Mouse (Mus musculus): ENCODE measurements at regions not wholly inside any gene's neighbourhood (a gene's known extent, or its start where the extent isn't known, plus 50 kb on each side); places are given as distances from the start of the nearest gene placed in this dataset.

GRCm38 (mm10) chr11:40380696-40381095 is 314.3 kb downstream of the Mat2b start:
- H3K4me1 ChIP-seq (ENCODE audit: control insufficient read depth, insufficient read depth, low read length) = no peaks in the 10 kb centered on the region
- no peak for DNase-seq
- WGBS = 63% methylated on average over 3 of the region's 3 CpGs
- H3K4me3 ChIP-seq (replicated peaks; ENCODE audit: extremely low read depth, low read depth, low read length) = no peak overlapping the region
- no peak for TF ChIP-seq CTCF (IDR thresholded peaks at IDR 0.05; ENCODE audit: insufficient read depth, low read length)
- no peak for TF ChIP-seq POLR2A (IDR thresholded peaks at IDR 0.05; ENCODE audit: borderline replicate concordance, extremely low read depth, low read depth, low read length)

- 79% methylated on average over 2 of the region's 2 CpGs for WGBS
- TF ChIP-seq CTCF (IDR thresholded peaks at IDR 0.05; ENCODE audit: insufficient read depth, low read length) = no peak
- no peak for TF ChIP-seq POLR2A (IDR thresholded peaks at IDR 0.05; ENCODE audit: borderline replicate concordance, extremely low read depth, low read depth, low read length)
- Histone ChIP-seq H3K4me3 (replicated peaks; ENCODE audit: extremely low read depth, low read depth, low read length) (no peak overlapping the region), H3K4me1 (ENCODE audit: control insufficient read depth, insufficient read depth, low read length) (no peaks in the 10 kb centered on the region)
- no peak for DNase-seq
These were observed 323.3 kb downstream of the Mat2b start for GRCm38 (mm10) chr11:40371696-40372095.

DNA sequence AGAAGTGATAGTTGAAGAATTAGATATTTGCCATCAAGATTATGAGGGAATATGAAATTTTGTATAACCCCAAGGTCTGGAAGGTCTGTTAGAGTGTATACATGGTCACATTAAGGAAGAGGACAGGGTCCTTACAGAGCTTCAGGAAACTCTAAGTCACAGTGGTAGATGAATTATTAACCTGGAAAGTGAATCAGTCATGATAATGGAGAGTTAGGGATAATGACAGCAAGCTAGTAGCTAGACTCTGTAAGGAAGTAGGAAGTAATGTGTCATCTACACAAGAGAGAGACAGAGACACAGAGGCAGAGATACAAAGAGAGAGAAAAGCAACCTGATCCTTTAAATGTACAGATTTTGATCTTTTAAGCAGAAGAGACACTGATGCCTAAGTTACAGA is 328.4 kb downstream of the Mat2b start:
- no peak for DNase-seq
- no peak for TF ChIP-seq POLR2A (IDR thresholded peaks at IDR 0.05; ENCODE audit: borderline replicate concordance, extremely low read depth, low read depth, low read length)
- TF ChIP-seq CTCF (IDR thresholded peaks at IDR 0.05; ENCODE audit: insufficient read depth, low read length) = no peak
- no peak overlapping the region for H3K4me3 ChIP-seq (replicated peaks; ENCODE audit: extremely low read depth, low read depth, low read length)
- H3K4me1 ChIP-seq (ENCODE audit: control insufficient read depth, insufficient read depth, low read length) = no peaks in the 10 kb centered on the region

- H3K4me1 ChIP-seq (ENCODE audit: control insufficient read depth, insufficient read depth, low read length) = no peaks in the 10 kb centered on the region
- no peak overlapping the region for H3K4me3 ChIP-seq (replicated peaks; ENCODE audit: extremely low read depth, low read depth, low read length)
- 43% methylated on average over 2 of the region's 2 CpGs for WGBS
- no peak for DNase-seq
- TF ChIP-seq POLR2A (IDR thresholded peaks at IDR 0.05; ENCODE audit: borderline replicate concordance, extremely low read depth, low read depth, low read length) (no peak), CTCF (IDR thresholded peaks at IDR 0.05; ENCODE audit: insufficient read depth, low read length) (no peak)
These were observed 332.3 kb downstream of the Mat2b start for GRCm38 (mm10) chr11:40362530-40363185.

Data from lung, adult 2 months (tissue).